Mouse (Mus musculus): Measurements from ENCODE around the gene Cwc27. TPM values are rescaled to one million over a fixed set of nuclear protein-coding genes. Genes with fewer than 3 reads are reported as not detected.

The Cwc27 gene
- polyA plus RNA-seq, 1 experiment: 4.4 TPM

DNA sequence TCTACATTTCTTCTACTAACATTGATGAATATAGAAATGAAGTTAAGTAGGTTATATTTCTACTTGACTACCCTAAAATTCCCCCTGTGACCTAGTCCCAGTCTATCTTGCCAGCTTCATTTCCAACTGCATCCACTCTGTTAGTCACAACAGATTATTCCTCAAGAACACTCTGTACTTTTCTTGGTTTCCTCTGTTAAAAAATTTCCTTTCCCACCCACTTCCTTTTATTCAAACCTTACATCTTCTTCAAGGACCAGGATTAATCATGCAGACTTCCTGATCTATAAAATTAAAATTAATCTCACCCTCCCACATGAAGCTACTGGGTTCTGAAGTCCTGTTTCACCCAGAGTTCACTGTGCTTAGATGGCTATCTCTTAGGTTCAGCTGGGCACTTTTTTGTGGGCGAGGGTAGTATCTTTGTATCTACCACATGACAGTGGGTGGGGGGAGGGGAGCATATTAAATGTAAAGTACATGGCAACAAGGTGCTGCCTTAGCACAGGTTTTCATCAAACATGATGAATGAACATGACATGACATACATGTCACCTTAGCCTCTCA is 37.8 kb downstream of the Cwc27 start:
- no peak overlapping the region for H3K27ac ChIP-seq (ENCODE audit: control insufficient read depth, insufficient read depth, low read depth, low read length)
- no peak overlapping the region for H3K4me3 ChIP-seq (ENCODE audit: control insufficient read depth, low read depth, low read length)
- TF ChIP-seq POLR2A (IDR thresholded peaks at IDR 0.05; ENCODE audit: control insufficient read depth, low read depth, low read length) (no peak), CTCF (IDR thresholded peaks at IDR 0.05; ENCODE audit: control insufficient read depth, insufficient read depth, insufficient replicate concordance, low read depth, low read length) (no peak)
- no peaks in the 10 kb centered on the region for H3K27me3 ChIP-seq (ENCODE audit: control insufficient read depth, insufficient read depth, low read length)
- H3K36me3 ChIP-seq (ENCODE audit: control insufficient read depth, insufficient read depth, low read length): no peaks in the 10 kb centered on the region
- H3K4me1 ChIP-seq (ENCODE audit: control insufficient read depth, insufficient read depth, low read length): no peaks in the 10 kb centered on the region

GRCm38 (mm10) chr13:104763193-104763592 is 53.7 kb downstream of the Cwc27 start:
- no peaks in the 10 kb centered on the region for H3K27me3 ChIP-seq (ENCODE audit: control insufficient read depth, insufficient read depth, low read length)
- H3K36me3 ChIP-seq (ENCODE audit: control insufficient read depth, insufficient read depth, low read length): no peaks in the 10 kb centered on the region
- H3K4me1 ChIP-seq (ENCODE audit: control insufficient read depth, insufficient read depth, low read length): no peaks in the 10 kb centered on the region
- TF ChIP-seq CTCF (IDR thresholded peaks at IDR 0.05; ENCODE audit: control insufficient read depth, insufficient read depth, insufficient replicate concordance, low read depth, low read length) (no peak), POLR2A (IDR thresholded peaks at IDR 0.05; ENCODE audit: control insufficient read depth, low read depth, low read length) (no peak)
- H3K4me3 ChIP-seq (ENCODE audit: control insufficient read depth, low read depth, low read length): no peak overlapping the region
- no peak overlapping the region for H3K27ac ChIP-seq (ENCODE audit: control insufficient read depth, insufficient read depth, low read depth, low read length)

- Histone ChIP-seq H3K27ac (ENCODE audit: control insufficient read depth, insufficient read depth, low read depth, low read length) (no peak overlapping the region), H3K4me1 (ENCODE audit: control insufficient read depth, insufficient read depth, low read length) (no peaks in the 10 kb centered on the region), H3K4me3 (ENCODE audit: control insufficient read depth, low read depth, low read length) (no peak overlapping the region), H3K27me3 (ENCODE audit: control insufficient read depth, insufficient read depth, low read length) (no peaks in the 10 kb centered on the region), H3K36me3 (ENCODE audit: control insufficient read depth, insufficient read depth, low read length) (no peaks in the 10 kb centered on the region)
- TF ChIP-seq CTCF (IDR thresholded peaks at IDR 0.05; ENCODE audit: control insufficient read depth, insufficient read depth, insufficient replicate concordance, low read depth, low read length) (no peak), POLR2A (IDR thresholded peaks at IDR 0.05; ENCODE audit: control insufficient read depth, low read depth, low read length) (no peak)
Observed at GRCm38 (mm10) chr13:104762401-104762800, 54.5 kb downstream of the Cwc27 start.

DNA sequence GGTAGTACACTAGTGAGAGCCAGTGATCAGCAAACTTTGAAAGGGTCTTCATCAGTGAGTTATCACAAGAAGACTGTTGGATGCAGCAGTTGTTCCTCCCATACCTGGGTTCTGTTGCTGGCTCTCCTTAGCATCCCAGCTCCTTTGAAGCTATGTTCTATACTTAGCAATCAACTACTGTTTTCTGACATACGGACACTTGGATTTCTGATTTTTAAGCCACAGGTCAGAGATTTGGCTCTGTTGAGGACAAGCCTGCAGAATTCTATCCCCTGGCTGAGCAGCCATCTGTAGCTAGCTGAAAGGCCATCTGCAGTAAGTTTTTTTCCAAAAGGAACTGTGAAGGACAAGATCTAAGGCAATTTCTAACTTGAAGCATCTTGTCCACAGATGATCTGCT is 57.6 kb downstream of the Cwc27 start:
- no peaks in the 10 kb centered on the region for H3K36me3 ChIP-seq (ENCODE audit: control insufficient read depth, insufficient read depth, low read length)
- no peaks in the 10 kb centered on the region for H3K4me1 ChIP-seq (ENCODE audit: control insufficient read depth, insufficient read depth, low read length)
- H3K27ac ChIP-seq (ENCODE audit: control insufficient read depth, insufficient read depth, low read depth, low read length): no peak overlapping the region
- H3K4me3 ChIP-seq (ENCODE audit: control insufficient read depth, low read depth, low read length): no peak overlapping the region
- TF ChIP-seq POLR2A (IDR thresholded peaks at IDR 0.05; ENCODE audit: control insufficient read depth, low read depth, low read length) (no peak), CTCF (IDR thresholded peaks at IDR 0.05; ENCODE audit: control insufficient read depth, insufficient read depth, insufficient replicate concordance, low read depth, low read length) (no peak)
- no peaks in the 10 kb centered on the region for H3K27me3 ChIP-seq (ENCODE audit: control insufficient read depth, insufficient read depth, low read length)

DNA sequence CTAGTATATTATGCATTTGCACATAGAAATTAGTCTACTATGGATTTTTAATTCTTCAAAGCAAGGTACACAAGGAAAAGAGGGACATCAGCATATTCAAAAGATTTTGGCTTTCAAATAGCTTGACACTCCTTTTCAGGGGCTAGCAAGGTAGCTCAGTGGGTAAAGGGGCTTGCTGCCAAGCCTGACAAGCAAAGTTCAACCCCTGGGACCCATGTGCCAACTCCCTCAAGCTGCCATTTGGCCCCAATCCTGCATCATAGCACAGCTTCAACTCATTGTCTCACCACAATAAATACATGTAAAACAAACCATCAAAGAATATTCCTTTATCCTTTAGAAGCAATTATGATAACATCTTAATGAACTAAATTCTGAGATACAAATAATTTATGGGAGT is 69.9 kb downstream of the Cwc27 start:
- Histone ChIP-seq H3K36me3 (ENCODE audit: control insufficient read depth, insufficient read depth, low read length) (no peaks in the 10 kb centered on the region), H3K27me3 (ENCODE audit: control insufficient read depth, insufficient read depth, low read length) (no peaks in the 10 kb centered on the region), H3K4me3 (ENCODE audit: control insufficient read depth, low read depth, low read length) (no peak overlapping the region), H3K4me1 (ENCODE audit: control insufficient read depth, insufficient read depth, low read length) (no peaks in the 10 kb centered on the region), H3K27ac (ENCODE audit: control insufficient read depth, insufficient read depth, low read depth, low read length) (no peak overlapping the region)
- no peak for TF ChIP-seq POLR2A (IDR thresholded peaks at IDR 0.05; ENCODE audit: control insufficient read depth, low read depth, low read length)
- TF ChIP-seq CTCF (IDR thresholded peaks at IDR 0.05; ENCODE audit: control insufficient read depth, insufficient read depth, insufficient replicate concordance, low read depth, low read length): no peak

DNA sequence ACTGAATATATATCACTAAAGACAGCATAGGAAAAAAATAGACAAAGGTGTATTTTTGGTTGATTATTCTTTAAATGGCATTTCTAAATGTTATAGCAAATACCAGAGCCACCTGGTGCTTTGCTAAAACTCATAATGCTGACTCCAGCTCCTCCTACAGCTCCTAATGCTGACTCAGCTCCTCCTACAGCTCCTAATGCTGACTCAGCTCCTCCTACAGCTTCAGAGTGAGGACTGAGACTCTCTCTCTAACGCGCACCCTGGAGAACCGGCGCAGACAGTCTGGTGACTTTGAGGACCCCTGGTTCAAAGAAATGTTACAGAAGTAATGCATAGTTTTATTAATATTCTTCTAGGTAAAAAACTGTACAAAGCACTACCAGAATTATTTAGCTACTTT is 74.1 kb downstream of the Cwc27 start:
- H3K4me3 ChIP-seq (ENCODE audit: control insufficient read depth, low read depth, low read length): no peak overlapping the region
- no peak for TF ChIP-seq CTCF (IDR thresholded peaks at IDR 0.05; ENCODE audit: control insufficient read depth, insufficient read depth, insufficient replicate concordance, low read depth, low read length)
- TF ChIP-seq POLR2A (IDR thresholded peaks at IDR 0.05; ENCODE audit: control insufficient read depth, low read depth, low read length): no peak
- no peaks in the 10 kb centered on the region for H3K36me3 ChIP-seq (ENCODE audit: control insufficient read depth, insufficient read depth, low read length)
- no peaks in the 10 kb centered on the region for H3K27me3 ChIP-seq (ENCODE audit: control insufficient read depth, insufficient read depth, low read length)
- H3K4me1 ChIP-seq (ENCODE audit: control insufficient read depth, insufficient read depth, low read length): no peaks in the 10 kb centered on the region
- H3K27ac ChIP-seq (ENCODE audit: control insufficient read depth, insufficient read depth, low read depth, low read length): no peak overlapping the region

DNA sequence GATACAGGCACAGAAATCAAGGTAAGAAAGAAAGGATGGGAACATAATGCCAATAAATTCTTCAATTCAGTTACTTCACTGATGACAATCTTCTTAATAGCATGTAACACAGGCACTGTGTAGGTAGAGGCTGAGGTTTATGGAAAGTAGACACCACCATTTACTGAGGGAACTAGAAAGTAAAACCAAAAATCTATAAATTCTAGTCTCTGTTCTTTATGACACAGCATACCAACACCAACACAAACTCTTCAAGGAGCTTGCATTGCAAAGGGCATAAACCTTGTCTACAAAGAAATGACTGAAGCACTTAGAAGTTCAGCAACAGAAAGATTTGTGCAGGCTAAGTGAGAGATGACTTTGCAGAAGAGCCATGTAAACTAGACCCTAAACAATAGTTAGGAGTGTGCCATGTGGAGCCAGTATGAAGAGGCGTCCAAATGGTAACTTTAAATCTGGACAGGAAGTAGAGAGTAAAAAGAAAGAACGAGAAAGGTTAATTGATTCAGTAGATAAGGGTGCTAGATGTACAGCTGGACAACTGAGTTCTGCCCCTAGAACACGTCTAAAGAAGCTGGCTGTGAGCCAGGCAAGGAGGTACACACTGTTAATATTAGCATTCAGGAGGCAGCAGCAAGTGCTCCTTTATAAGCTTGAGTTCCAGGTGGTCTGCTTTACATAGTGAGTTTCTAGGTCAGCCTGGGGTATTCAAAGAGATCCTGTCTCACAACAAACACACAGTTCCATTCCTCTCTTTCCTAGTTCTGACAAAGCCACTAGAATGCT is 87.5 kb downstream of the Cwc27 start:
- no peak for TF ChIP-seq POLR2A (IDR thresholded peaks at IDR 0.05; ENCODE audit: control insufficient read depth, low read depth, low read length)
- no peak for TF ChIP-seq CTCF (IDR thresholded peaks at IDR 0.05; ENCODE audit: control insufficient read depth, insufficient read depth, insufficient replicate concordance, low read depth, low read length)
- H3K27ac ChIP-seq (ENCODE audit: control insufficient read depth, insufficient read depth, low read depth, low read length): no peak overlapping the region
- H3K4me3 ChIP-seq (ENCODE audit: control insufficient read depth, low read depth, low read length): no peak overlapping the region
- no peaks in the 10 kb centered on the region for H3K27me3 ChIP-seq (ENCODE audit: control insufficient read depth, insufficient read depth, low read length)
- H3K36me3 ChIP-seq (ENCODE audit: control insufficient read depth, insufficient read depth, low read length): no peaks in the 10 kb centered on the region
- H3K4me1 ChIP-seq (ENCODE audit: control insufficient read depth, insufficient read depth, low read length): no peaks in the 10 kb centered on the region
